17 mouse cellular contexts compared by ENCODE assay signal in the genomic region with DNA sequence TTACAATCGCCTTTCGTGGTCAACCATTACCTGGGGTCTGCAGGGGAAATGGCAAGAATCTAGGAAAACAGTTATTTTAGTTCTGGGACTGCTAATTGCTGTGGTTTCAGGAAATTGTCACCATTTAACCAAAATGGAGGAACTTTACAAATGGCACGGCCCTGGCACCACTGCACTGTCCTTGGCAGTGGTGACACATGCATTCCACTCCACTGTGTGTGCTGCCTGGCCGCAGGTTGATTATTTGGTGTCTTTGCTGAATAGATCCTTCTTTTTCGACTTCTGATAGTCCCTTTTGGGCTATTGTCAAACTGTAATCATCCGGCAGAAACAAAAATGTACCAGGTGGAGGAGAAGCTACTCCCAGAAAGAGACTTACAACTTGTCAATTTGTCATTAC.
"Had no signal": no experiment of that assay in that cellular context is flagged by ENCODE, and none has a peak within 500 bp of the region (broad histone marks: within the 10 kb centered on the region; RNA-seq: fewer than 3 reads in every experiment).

No protein-coding gene starts in this region.

- H3K27me3 ChIP-seq: megakaryocyte, embryonic 14.5 days; midbrain, embryonic 13.5 days; midbrain, embryonic 15.5 days; neural tube, embryonic 12.5 days had no signal

- H3K4me3 ChIP-seq: megakaryocyte, embryonic 14.5 days; midbrain, embryonic 13.5 days; midbrain, embryonic 15.5 days; neural tube, embryonic 12.5 days had no signal

- H3K4me1 ChIP-seq: megakaryocyte, embryonic 14.5 days; midbrain, embryonic 13.5 days; midbrain, embryonic 15.5 days; neural tube, embryonic 12.5 days had no signal

- H3K36me3 ChIP-seq: midbrain, embryonic 13.5 days; midbrain, embryonic 15.5 days; neural tube, embryonic 12.5 days had no signal

- H3K27ac ChIP-seq: macrophage; midbrain, embryonic 13.5 days; midbrain, embryonic 15.5 days; neural tube, embryonic 12.5 days had no signal

- ATAC-seq: midbrain, embryonic 13.5 days; midbrain, embryonic 15.5 days had no signal

- H3K9ac ChIP-seq: lung, embryonic 14.5 days; midbrain, embryonic 13.5 days; midbrain, embryonic 15.5 days; neural tube, embryonic 12.5 days had no signal

- H3K9me3 ChIP-seq: midbrain, embryonic 13.5 days; midbrain, embryonic 15.5 days; neural tube, embryonic 12.5 days had no signal

- DNase-seq: lung, adult 18-20 months; lung, embryonic 14.5 days; lung, postnatal 10 days; retina, postnatal 1 day; right cerebral cortex, adult 18-20 months; right cerebral cortex, postnatal 25 days; right cerebral cortex, postnatal 4 days; spleen, adult 18-20 months; thymus, adult 18-20 months; thymus, postnatal 14 days; thymus, postnatal 36 days had no signal

- H3K4me2 ChIP-seq: lung, embryonic 14.5 days; midbrain, embryonic 11.5 days; midbrain, embryonic 13.5 days; midbrain, embryonic 15.5 days; neural tube, embryonic 12.5 days had no signal
